Mouse (Mus musculus): Measurements from ENCODE around the gene Kcnq2. TPM values are rescaled to one million over a fixed set of nuclear protein-coding genes. Genes with fewer than 3 reads are reported as not detected.

Kcnq2 gene
- polyA plus RNA-seq (2014; fragmentation: Illumina TruSeq; extraction: RNeasy Lipid Tissue Mini Kit (QIAGEN cat#74804); ENCODE audit: low read depth, low replicate concordance): 0.08 TPM

GRCm38 (mm10) chr2:181134591-181135445, at the start of gene Kcnq2:
Gene Kcnq2 (minus strand): TSS chr2:181135300.

GRCm38 (mm10) chr2:181156248-181157121, 21.4 kb upstream of the Kcnq2 start, which contains the start of gene Eef1a2:
Gene Eef1a2 (minus strand): TSS chr2:181157014.

GRCm38 (mm10) chr2:181043437-181043836, 91.7 kb downstream of the Kcnq2 start, which contains the start of gene Chrna4:
Gene Chrna4 (minus strand): TSS chr2:181043546.

Other genes starting within 250 kb of the Kcnq2 start
- gene Ythdf1, start 214.4 kb downstream of the Kcnq2 start, polyA plus RNA-seq (2014; fragmentation: Illumina TruSeq; extraction: RNeasy Lipid Tissue Mini Kit (QIAGEN cat#74804); ENCODE audit: low read depth, low replicate concordance): 30.8 TPM
- gene Birc7, start 206.3 kb downstream of the Kcnq2 start, polyA plus RNA-seq (2014; fragmentation: Illumina TruSeq; extraction: RNeasy Lipid Tissue Mini Kit (QIAGEN cat#74804); ENCODE audit: low read depth, low replicate concordance): not detected
- 12.2 TPM for gene Nkain4, start 180.6 kb downstream of the Kcnq2 start, polyA plus RNA-seq (2014; fragmentation: Illumina TruSeq; extraction: RNeasy Lipid Tissue Mini Kit (QIAGEN cat#74804); ENCODE audit: low read depth, low replicate concordance)
- gene Arfgap1, start 168.1 kb downstream of the Kcnq2 start, polyA plus RNA-seq (2014; fragmentation: Illumina TruSeq; extraction: RNeasy Lipid Tissue Mini Kit (QIAGEN cat#74804); ENCODE audit: low read depth, low replicate concordance): 37.7 TPM
- gene Col20a1, start 148.8 kb downstream of the Kcnq2 start, polyA plus RNA-seq (2014; fragmentation: Illumina TruSeq; extraction: RNeasy Lipid Tissue Mini Kit (QIAGEN cat#74804); ENCODE audit: low read depth, low replicate concordance): 0.76 TPM
- gene Chrna4, start 91.8 kb downstream of the Kcnq2 start, polyA plus RNA-seq (2014; fragmentation: Illumina TruSeq; extraction: RNeasy Lipid Tissue Mini Kit (QIAGEN cat#74804); ENCODE audit: low read depth, low replicate concordance): not detected
- 1,071 TPM for gene Eef1a2, start 21.7 kb upstream of the Kcnq2 start, polyA plus RNA-seq (2014; fragmentation: Illumina TruSeq; extraction: RNeasy Lipid Tissue Mini Kit (QIAGEN cat#74804); ENCODE audit: low read depth, low replicate concordance)
- 60.6 TPM for gene Ppdpf, start 51.9 kb upstream of the Kcnq2 start, polyA plus RNA-seq (2014; fragmentation: Illumina TruSeq; extraction: RNeasy Lipid Tissue Mini Kit (QIAGEN cat#74804); ENCODE audit: low read depth, low replicate concordance)
- gene Ptk6, start 67.5 kb upstream of the Kcnq2 start, polyA plus RNA-seq (2014; fragmentation: Illumina TruSeq; extraction: RNeasy Lipid Tissue Mini Kit (QIAGEN cat#74804); ENCODE audit: low read depth, low replicate concordance): not detected
- gene Srms, start 77.9 kb upstream of the Kcnq2 start, polyA plus RNA-seq (2014; fragmentation: Illumina TruSeq; extraction: RNeasy Lipid Tissue Mini Kit (QIAGEN cat#74804); ENCODE audit: low read depth, low replicate concordance): 0.39 TPM
- not detected for gene Fndc11, start 84.7 kb upstream of the Kcnq2 start, polyA plus RNA-seq (2014; fragmentation: Illumina TruSeq; extraction: RNeasy Lipid Tissue Mini Kit (QIAGEN cat#74804); ENCODE audit: low read depth, low replicate concordance)
- gene Helz2, start 106.7 kb upstream of the Kcnq2 start, polyA plus RNA-seq (2014; fragmentation: Illumina TruSeq; extraction: RNeasy Lipid Tissue Mini Kit (QIAGEN cat#74804); ENCODE audit: low read depth, low replicate concordance): 11.0 TPM
- gene Gmeb2, start 152.7 kb upstream of the Kcnq2 start, polyA plus RNA-seq (2014; fragmentation: Illumina TruSeq; extraction: RNeasy Lipid Tissue Mini Kit (QIAGEN cat#74804); ENCODE audit: low read depth, low replicate concordance): 9.5 TPM
- gene Stmn3, start 179.2 kb upstream of the Kcnq2 start, polyA plus RNA-seq (2014; fragmentation: Illumina TruSeq; extraction: RNeasy Lipid Tissue Mini Kit (QIAGEN cat#74804); ENCODE audit: low read depth, low replicate concordance): 0.55 TPM
- 18.6 TPM for gene Rtel1, start 184.4 kb upstream of the Kcnq2 start, polyA plus RNA-seq (2014; fragmentation: Illumina TruSeq; extraction: RNeasy Lipid Tissue Mini Kit (QIAGEN cat#74804); ENCODE audit: low read depth, low replicate concordance)
- 30.1 TPM for gene Zgpat, start 229.6 kb upstream of the Kcnq2 start, polyA plus RNA-seq (2014; fragmentation: Illumina TruSeq; extraction: RNeasy Lipid Tissue Mini Kit (QIAGEN cat#74804); ENCODE audit: low read depth, low replicate concordance)
- gene Arfrp1, start 230.1 kb upstream of the Kcnq2 start, polyA plus RNA-seq (2014; fragmentation: Illumina TruSeq; extraction: RNeasy Lipid Tissue Mini Kit (QIAGEN cat#74804); ENCODE audit: low read depth, low replicate concordance): 76.5 TPM
- gene Lime1, start 244.8 kb upstream of the Kcnq2 start, polyA plus RNA-seq (2014; fragmentation: Illumina TruSeq; extraction: RNeasy Lipid Tissue Mini Kit (QIAGEN cat#74804); ENCODE audit: low read depth, low replicate concordance): 17.5 TPM